In the genomic region with DNA sequence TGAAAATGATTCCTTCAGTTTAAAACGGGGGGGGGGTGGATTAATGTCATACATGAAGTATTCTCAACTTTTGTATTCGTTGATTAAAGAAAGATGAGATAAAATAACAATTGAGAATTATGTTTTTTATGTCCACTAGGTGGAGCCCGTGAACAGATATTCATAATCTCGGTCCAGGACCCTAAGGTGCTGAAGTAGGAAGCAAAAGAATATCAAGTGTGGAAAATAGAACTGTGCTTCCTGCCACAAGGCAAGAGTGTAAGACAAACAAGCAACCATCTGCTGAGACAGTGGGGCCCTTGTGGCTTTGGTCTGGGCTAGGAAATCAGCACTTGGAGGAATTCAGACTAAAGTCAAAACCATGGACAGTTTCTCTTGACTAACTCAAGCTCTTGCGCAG, we compare ENCODE assay signal across 10 mouse cellular contexts. TPM values are rescaled to one million over a fixed set of nuclear protein-coding genes. Genes with fewer than 3 reads are reported as not detected.
DNase-seq lines count a peak whose midpoint lies in the region; ATAC-seq and TF ChIP-seq lines count a peak whose summit lies in the region.
"Had no signal": no experiment of that assay in that cellular context is flagged by ENCODE, and none has a peak within 500 bp of the region (broad histone marks: within the 10 kb centered on the region; RNA-seq: fewer than 3 reads in every experiment).

No protein-coding gene starts in this region.

- no peaks in the 10 kb centered on the region for H3K9me3 ChIP-seq in heart, postnatal 0 days (replicated peaks; ENCODE audit: control insufficient read depth, low read length)
- no peaks in the 10 kb centered on the region for H3K9me3 ChIP-seq in neural tube, embryonic 14.5 days (ENCODE audit: control insufficient read depth, low read length)
- no peaks in the 10 kb centered on the region for H3K9me3 ChIP-seq in neural tube, embryonic 15.5 days (replicated peaks)
- H3K9me3 ChIP-seq: embryonic facial prominence, embryonic 15.5 days had no signal

- peak; percentile 19 for DNase-seq in heart, postnatal 0 days (ENCODE audit: low spot score)
- DNase-seq in heart, postnatal 4 days = no peak
- peak; percentile 19 for DNase-seq in c-Kit-positive CD71-positive TER-119-positive erythroid progenitor cells, embryonic 14.5 days (ENCODE audit: low spot score)
- peak; percentile 60 for DNase-seq in naive thymus-derived CD4-positive, alpha-beta T cell, adult 2 months (ENCODE audit: low read depth)
- DNase-seq in gastrocnemius, postnatal 4 days (ENCODE audit: low spot score in 2 of 2) = no peak

- no peak overlapping the region for H3K27ac ChIP-seq in heart, postnatal 0 days (ENCODE audit: low read depth)
- H3K27ac ChIP-seq in neural tube, embryonic 14.5 days (ENCODE audit: low read depth, low read length) = no peak overlapping the region
- no peak overlapping the region for H3K27ac ChIP-seq in neural tube, embryonic 15.5 days (replicated peaks)
- H3K27ac ChIP-seq: embryonic facial prominence, embryonic 15.5 days had no signal

- no peak overlapping the region for H3K9ac ChIP-seq in heart, postnatal 0 days (replicated peaks; ENCODE audit: low read depth, low read length)
- H3K9ac ChIP-seq in neural tube, embryonic 14.5 days (replicated peaks; ENCODE audit: low read depth, low read length) = no peak overlapping the region
- H3K9ac ChIP-seq in neural tube, embryonic 15.5 days (replicated peaks) = no peak overlapping the region
- H3K9ac ChIP-seq: embryonic facial prominence, embryonic 15.5 days had no signal

- H3K4me1 ChIP-seq in heart, postnatal 0 days (ENCODE audit: control insufficient read depth, insufficient read depth) = no peaks in the 10 kb centered on the region
- H3K4me1 ChIP-seq in neural tube, embryonic 14.5 days (ENCODE audit: control insufficient read depth, insufficient read depth, low read length) = no peaks in the 10 kb centered on the region
- H3K4me1 ChIP-seq in neural tube, embryonic 15.5 days = no peaks in the 10 kb centered on the region
- H3K4me1 ChIP-seq: embryonic facial prominence, embryonic 15.5 days had no signal

- H3K36me3 ChIP-seq in heart, postnatal 0 days (replicated peaks; ENCODE audit: control insufficient read depth, insufficient read depth, low read length) = no peaks in the 10 kb centered on the region
- H3K36me3 ChIP-seq in neural tube, embryonic 14.5 days (ENCODE audit: control insufficient read depth, insufficient read depth, low read length) = no peaks in the 10 kb centered on the region
- no peaks in the 10 kb centered on the region for H3K36me3 ChIP-seq in neural tube, embryonic 15.5 days
- H3K36me3 ChIP-seq: embryonic facial prominence, embryonic 15.5 days had no signal

- no peaks in the 10 kb centered on the region for H3K27me3 ChIP-seq in heart, postnatal 0 days (ENCODE audit: control insufficient read depth, insufficient read depth, low read length)
- no peaks in the 10 kb centered on the region for H3K27me3 ChIP-seq in neural tube, embryonic 14.5 days (ENCODE audit: control insufficient read depth, insufficient read depth, low read length)
- no peaks in the 10 kb centered on the region for H3K27me3 ChIP-seq in neural tube, embryonic 15.5 days (replicated peaks)
- H3K27me3 ChIP-seq: embryonic facial prominence, embryonic 15.5 days had no signal

- no peak overlapping the region for H3K4me2 ChIP-seq in heart, postnatal 0 days (ENCODE audit: low read depth, low read length)
- H3K4me2 ChIP-seq in neural tube, embryonic 14.5 days (ENCODE audit: low read depth, low read length) = no peak overlapping the region
- no peak overlapping the region for H3K4me2 ChIP-seq in neural tube, embryonic 15.5 days
- H3K4me2 ChIP-seq: embryonic facial prominence, embryonic 15.5 days had no signal

- H3K4me3 ChIP-seq in heart, postnatal 0 days (ENCODE audit: low read depth, low read length) = no peak overlapping the region
- H3K4me3 ChIP-seq in neural tube, embryonic 14.5 days (ENCODE audit: low read depth, low read length) = no peak overlapping the region
- no peak overlapping the region for H3K4me3 ChIP-seq in neural tube, embryonic 15.5 days (replicated peaks)
- H3K4me3 ChIP-seq: embryonic facial prominence, embryonic 15.5 days had no signal

- 27% methylated on average over 5 of the region's 5 CpGs for WGBS in heart, postnatal 0 days
- WGBS in neural tube, embryonic 14.5 days = 33% methylated on average over 5 of the region's 5 CpGs
- 33% methylated on average over 5 of the region's 5 CpGs for WGBS in neural tube, embryonic 15.5 days

- TF ChIP-seq CTCF in heart, postnatal 0 days (IDR thresholded peaks at IDR 0.05; ENCODE audit: low read depth) = peak; percentile 58

- TF ChIP-seq EP300 in heart, postnatal 0 days (IDR thresholded peaks at IDR 0.05; ENCODE audit: low read depth) = no peak

- ATAC-seq in heart, postnatal 0 days (ENCODE audit: insufficient read depth, low read depth) = no peak
- peak; percentile 58; the same call in 1 of the 2 replicates for ATAC-seq in neural tube, embryonic 14.5 days (ENCODE audit: low read depth)
- ATAC-seq in neural tube, embryonic 15.5 days (ENCODE audit: low FRiP score) = no peak
- no peak for ATAC-seq in erythroblast, adult 5-6 weeks (replicated peaks; ENCODE audit: low FRiP score, poor library complexity, severe bottlenecking)

RNA-seq across cellular contexts. Expression of gene Kap, which starts 50.9 kb away (rescaled TPM):
- total RNA-seq in heart, postnatal 0 days (2014; rRNA removed; ENCODE audit: low replicate concordance) = not detected in 2 replicates
- polyA plus RNA-seq in heart, postnatal 0 days (2015; fragmentation: Nextera tagmentation; extraction: Ambion mirVana) = not detected in 2 replicates
- total RNA-seq in heart, postnatal 4 days (2021) = not detected
- polyA plus RNA-seq in neural tube, embryonic 14.5 days (2014; fragmentation: Nextera tagmentation; extraction: Ambion mirVana) = not detected in 2 replicates
- polyA plus RNA-seq in neural tube, embryonic 15.5 days (2015; fragmentation: Nextera tagmentation; extraction: Ambion mirVana) = not detected in 2 replicates
- not detected for total RNA-seq in gastrocnemius, postnatal 4 days (2021)
- total RNA-seq in erythroblast, adult 5-6 weeks (2015; ENCODE audit: low replicate concordance) = not detected in 2 replicates
- not detected in 2 replicates for total RNA-seq in erythroblast, adult 5-6 weeks (2017; ENCODE audit: low replicate concordance)
- polyA plus RNA-seq: embryonic facial prominence, embryonic 15.5 days; liver, embryonic 16.5 days had no signal

Comparison
In these comparisons a context has a peak if more than half of its experiments do, and no peak if none do; other contexts are left out.
1. DNase-seq: peak in heart, postnatal 0 days (single experiment), c-Kit-positive CD71-positive TER-119-positive erythroid progenitor cells, embryonic 14.5 days (single experiment) and naive thymus-derived CD4-positive, alpha-beta T cell, adult 2 months (single experiment); none in heart, postnatal 4 days (single experiment) and gastrocnemius, postnatal 4 days (0 of 2).